Mouse (Mus musculus): ENCODE measurements around the gene Rad51. TPM values are rescaled to one million over a fixed set of nuclear protein-coding genes. Genes with fewer than 3 reads are reported as not detected.
A peak's percentile ranks its signal among the peaks of the same experiment; 100 is the strongest.

The Rad51 gene
- total RNA-seq, 1 experiment from 2014 or later, result 29.0 TPM

DNA sequence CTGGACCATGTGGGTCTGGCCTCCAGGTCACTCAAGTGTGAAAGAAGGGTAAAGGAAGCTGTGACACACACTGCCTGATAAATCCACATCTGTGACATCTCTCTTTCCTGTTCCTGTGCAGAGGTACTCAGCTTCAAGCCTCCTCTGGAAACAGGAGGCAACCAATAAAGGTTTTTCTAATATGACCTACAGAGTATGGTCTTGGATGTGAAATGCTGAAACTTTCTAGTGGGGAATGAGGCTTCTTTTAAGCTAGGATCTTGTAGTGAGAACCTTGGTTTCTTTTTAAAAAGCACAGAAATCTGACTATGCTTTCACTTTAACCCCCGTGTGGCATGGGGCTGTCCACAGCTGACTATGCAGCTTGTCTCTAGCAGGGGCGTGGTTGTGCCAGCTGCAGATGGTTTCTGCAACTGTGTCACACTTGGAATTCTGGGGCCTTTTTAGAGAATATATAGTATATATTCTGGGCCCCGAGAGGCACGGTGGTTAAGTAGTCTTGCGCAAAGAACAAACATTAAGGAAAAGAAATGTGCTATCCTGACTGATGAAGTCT, 64.9 kb downstream of the Rad51 start:
- ATAC-seq (replicated peaks in 1 of 2; ENCODE audit: insufficient read depth in 1 of 2, low FRiP score in 2 of 2, low TSS enrichment in 1 of 2, low read depth in 1 of 2, poor library complexity in 2 of 2, severe bottlenecking in 2 of 2), result no peak

GRCm38 (mm10) chr2:119182914-119183313, 70.3 kb downstream of the Rad51 start:
- no peak for ATAC-seq (replicated peaks in 1 of 2; ENCODE audit: insufficient read depth in 1 of 2, low FRiP score in 2 of 2, low TSS enrichment in 1 of 2, low read depth in 1 of 2, poor library complexity in 2 of 2, severe bottlenecking in 2 of 2)

GRCm38 (mm10) chr2:119189029-119189710, 76.6 kb downstream of the Rad51 start:
- ATAC-seq (replicated peaks in 1 of 2; ENCODE audit: insufficient read depth in 1 of 2, low FRiP score in 2 of 2, low TSS enrichment in 1 of 2, low read depth in 1 of 2, poor library complexity in 2 of 2, severe bottlenecking in 2 of 2), result peak; percentile 86 to 98

DNA sequence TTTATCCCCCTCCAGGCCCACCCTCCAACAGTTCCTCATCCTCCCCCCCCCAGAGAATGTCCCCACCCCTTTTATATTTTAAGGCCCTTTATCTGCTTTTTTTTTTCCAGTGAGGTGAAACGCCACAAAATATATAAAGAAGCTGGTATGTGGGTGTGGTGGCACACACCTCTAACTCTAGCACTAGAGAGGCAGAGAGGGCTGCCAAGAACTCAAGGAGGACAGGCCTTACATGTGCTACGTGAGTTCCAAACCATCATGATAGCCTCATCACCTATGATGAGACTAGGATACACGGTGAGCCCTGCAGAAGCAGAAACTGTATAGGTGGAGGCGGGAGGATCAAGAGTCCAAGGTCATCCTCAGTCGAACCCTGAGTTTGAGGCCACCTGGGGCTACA, 78.4 kb downstream of the Rad51 start:
- no peak for ATAC-seq (replicated peaks in 1 of 2; ENCODE audit: insufficient read depth in 1 of 2, low FRiP score in 2 of 2, low TSS enrichment in 1 of 2, low read depth in 1 of 2, poor library complexity in 2 of 2, severe bottlenecking in 2 of 2)

DNA sequence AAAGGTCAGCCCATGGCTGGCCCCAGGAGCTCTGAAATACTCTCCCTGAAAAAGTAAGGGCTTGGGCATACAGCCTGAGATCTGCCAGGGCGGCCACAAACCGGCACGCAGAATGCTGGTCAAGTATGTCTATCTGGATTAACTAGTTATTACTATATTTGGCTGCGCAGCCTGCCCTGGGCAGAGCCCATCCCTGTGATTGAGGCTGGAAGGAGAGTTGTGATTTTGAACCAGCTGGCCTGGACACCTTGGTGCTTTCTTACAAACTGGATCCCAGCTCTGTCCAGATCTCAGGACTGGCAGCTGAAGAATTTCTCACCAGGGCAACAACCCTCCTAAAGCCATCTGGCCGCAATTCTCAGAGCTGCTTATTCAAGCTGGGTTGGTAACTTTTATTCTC, 81.5 kb downstream of the Rad51 start:
- ATAC-seq (replicated peaks in 1 of 2; ENCODE audit: insufficient read depth in 1 of 2, low FRiP score in 2 of 2, low TSS enrichment in 1 of 2, low read depth in 1 of 2, poor library complexity in 2 of 2, severe bottlenecking in 2 of 2), result no peak

GRCm38 (mm10) chr2:119196316-119197108, 83.9 kb downstream of the Rad51 start:
- no peak for ATAC-seq (replicated peaks in 1 of 2; ENCODE audit: insufficient read depth in 1 of 2, low FRiP score in 2 of 2, low TSS enrichment in 1 of 2, low read depth in 1 of 2, poor library complexity in 2 of 2, severe bottlenecking in 2 of 2)

Other genes with a start within 250 kb of the Rad51 start
- 6.4 and 6.9 TPM in 2 replicates for gene Bahd1, start 212.4 kb upstream of the Rad51 start, total RNA-seq (2017)
- gene Chst14, start 186.3 kb upstream of the Rad51 start, total RNA-seq (2017), result 4.0 and 4.5 TPM in 2 replicates
- gene Ccdc32, start 83.4 kb upstream of the Rad51 start, total RNA-seq (2017), result 8.0 and 16.3 TPM in 2 replicates
- 18.7 and 22.1 TPM in 2 replicates for gene Rpusd2, start 78.0 kb upstream of the Rad51 start, total RNA-seq (2017)
- gene Knl1, start 65.7 kb upstream of the Rad51 start, total RNA-seq (2017), result 52.0 and 56.7 TPM in 2 replicates
- 35.9 and 38.9 TPM in 2 replicates for gene Rmdn3, start 44.2 kb downstream of the Rad51 start, total RNA-seq (2017)
- gene Gchfr, start 55.0 kb downstream of the Rad51 start, total RNA-seq (2017), result 2.2 TPM in 1 of 2 replicates, not detected in the other
- gene Gm14137, start 61.7 kb downstream of the Rad51 start, total RNA-seq (2017), result not detected in 2 replicates
- 47.1 and 53.7 TPM in 2 replicates for gene Zfyve19, start 95.8 kb downstream of the Rad51 start, total RNA-seq (2017)
- gene Dnajc17, start 96.0 kb downstream of the Rad51 start, total RNA-seq (2017), result 37.1 and 64.7 TPM in 2 replicates
- gene Ppp1r14d, start 117.1 kb downstream of the Rad51 start, total RNA-seq (2017), result not detected in 2 replicates
- gene Spint1, start 124.6 kb downstream of the Rad51 start, total RNA-seq (2017), result 8.1 and 13.0 TPM in 2 replicates
- 0.31 TPM in 1 of 2 replicates, not detected in the other for gene Rhov, start 158.5 kb downstream of the Rad51 start, total RNA-seq (2017)
- gene Vps18, start 175.9 kb downstream of the Rad51 start, total RNA-seq (2017), result 14.8 and 23.0 TPM in 2 replicates
- gene Dll4, start 213.0 kb downstream of the Rad51 start, total RNA-seq (2017), result 0.13 and 0.25 TPM in 2 replicates
- gene Chac1, start 238.4 kb downstream of the Rad51 start, total RNA-seq (2017), result 0.40 TPM in 1 of 2 replicates, not detected in the other